Comparison of ENCODE assay signal across 25 mouse cellular contexts in the genomic region with DNA sequence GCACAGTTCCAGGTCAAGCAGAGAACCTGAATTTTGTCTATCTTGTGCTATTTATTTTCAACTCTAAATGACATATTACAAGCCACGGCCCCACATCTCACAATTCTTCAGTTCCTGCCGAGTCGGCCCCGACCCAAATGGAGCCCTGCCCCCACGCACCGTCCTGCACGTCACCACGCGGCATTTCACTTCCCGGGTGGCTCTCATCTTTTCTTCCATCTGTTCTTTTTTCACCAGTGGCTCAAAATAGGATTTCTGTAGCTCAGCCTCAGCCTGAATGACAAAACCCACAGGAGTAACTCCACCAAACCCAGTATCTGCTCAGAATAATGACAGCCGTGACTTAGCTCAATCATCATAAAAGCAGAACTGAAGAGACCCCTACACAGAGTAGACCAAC. TPM values are rescaled to one million over a fixed set of nuclear protein-coding genes. Genes with fewer than 3 reads are reported as not detected.
A peak's percentile ranks its signal among the peaks of the same experiment; 100 is the strongest.
DNase-seq lines count a peak whose midpoint lies in the region; ATAC-seq lines count a peak whose summit lies in the region.
"Had no signal": no experiment of that assay in that cellular context is flagged by ENCODE, and none has a peak within 500 bp of the region (broad histone marks: within the 10 kb centered on the region; RNA-seq: fewer than 3 reads in every experiment).

No protein-coding gene starts in this region.

- no peak overlapping the region for H3K27ac ChIP-seq in midbrain, embryonic 16.5 days (ENCODE audit: low read length)
- H3K27ac ChIP-seq: forebrain, embryonic 12.5 days; gastrocnemius, adult 2 months; hindbrain, postnatal 0 days; limb, embryonic 13.5 days; stomach, embryonic 15.5 days had no signal

- peak; percentile 87; the same call in 1 of the 2 replicates for ATAC-seq in frontal cortex, adult (ENCODE audit: low TSS enrichment)
- ATAC-seq in midbrain, embryonic 16.5 days, result no peak
- ATAC-seq: hindbrain, postnatal 0 days had no signal

- H3K9me3 ChIP-seq in midbrain, embryonic 16.5 days (replicated peaks; ENCODE audit: control insufficient read depth, low read length, poor library complexity, severe bottlenecking), result no peaks in the 10 kb centered on the region
- H3K9me3 ChIP-seq: forebrain, embryonic 12.5 days; limb, embryonic 13.5 days; megakaryocyte, embryonic 14.5 days; stomach, embryonic 15.5 days had no signal

- H3K36me3 ChIP-seq in midbrain, embryonic 16.5 days (ENCODE audit: control insufficient read depth, insufficient read depth, low read length), result no peaks in the 10 kb centered on the region

- no peak overlapping the region for H3K4me3 ChIP-seq in midbrain, embryonic 16.5 days (ENCODE audit: low read depth, low read length)
- H3K4me3 ChIP-seq: forebrain, embryonic 12.5 days; gastrocnemius, adult 2 months; limb, embryonic 13.5 days; megakaryocyte, embryonic 14.5 days; stomach, embryonic 15.5 days had no signal

- no peak overlapping the region for H3K9ac ChIP-seq in midbrain, embryonic 16.5 days (ENCODE audit: low read depth, low read length)
- H3K9ac ChIP-seq: forebrain, embryonic 12.5 days; limb, embryonic 13.5 days; stomach, embryonic 15.5 days had no signal

- DNase-seq in frontal cortex, postnatal 10 days (ENCODE audit: low spot score in 2 of 2), result peak; percentile 31 to 33
- peak; percentile 25 to 52 for DNase-seq in layer of hippocampus, postnatal 14 days (ENCODE audit: low spot score in 2 of 2)
- DNase-seq in right cerebral cortex, adult 2 months (ENCODE audit: low spot score in 2 of 2), result peak; percentile 59 to 60
- no peak for DNase-seq in urinary bladder, postnatal 10 days (ENCODE audit: low spot score)
- DNase-seq in thymus, postnatal 4 days, result no peak
- no peak for DNase-seq in testis, postnatal 14 days (ENCODE audit: low spot score)
- DNase-seq: gastrocnemius, adult 2 months; heart, postnatal 4 days; kidney, adult 11 months; kidney, postnatal 25 days; lung, postnatal 10 days; spleen, adult 18-20 months; thymus, postnatal 25 days had no signal

- no peaks in the 10 kb centered on the region for H3K4me1 ChIP-seq in midbrain, embryonic 16.5 days (ENCODE audit: control insufficient read depth, insufficient read depth, low read length)
- H3K4me1 ChIP-seq: forebrain, embryonic 12.5 days; limb, embryonic 13.5 days; megakaryocyte, embryonic 14.5 days; stomach, embryonic 15.5 days had no signal

- WGBS in midbrain, embryonic 16.5 days, result 90% methylated on average over 11 of the region's 11 CpGs

- no peaks in the 10 kb centered on the region for H3K27me3 ChIP-seq in midbrain, embryonic 16.5 days (ENCODE audit: control insufficient read depth, insufficient read depth, low read depth, low read length)
- H3K27me3 ChIP-seq: forebrain, embryonic 12.5 days; limb, embryonic 13.5 days; megakaryocyte, embryonic 14.5 days; stomach, embryonic 15.5 days had no signal

- H3K4me2 ChIP-seq in midbrain, embryonic 16.5 days (ENCODE audit: low read length), result no peak overlapping the region
- H3K4me2 ChIP-seq: forebrain, embryonic 12.5 days; limb, embryonic 13.5 days; stomach, embryonic 15.5 days had no signal

RNA-seq across cellular contexts. Expression of gene Ucma, which starts 17.7 kb away (rescaled TPM):
- total RNA-seq in layer of hippocampus, postnatal 14 days (2021), result 1 to 10 TPM; 2.8 to 3.1 TPM
- polyA plus RNA-seq in midbrain, embryonic 16.5 days (2015; fragmentation: Nextera tagmentation; extraction: Ambion mirVana), result 0.33 and 0.81 TPM in 2 replicates
- total RNA-seq: adrenal gland, postnatal 4 days; gastrocnemius, adult 2 months; granulocyte monocyte progenitor cell, adult 5-6 weeks; heart, postnatal 4 days had no signal
- polyA plus RNA-seq: forebrain, embryonic 12.5 days; heart, embryonic 14.5 days; liver, embryonic 16.5 days; neural tube, embryonic 14.5 days; stomach, embryonic 15.5 days had no signal

RNA-seq across cellular contexts. Expression of gene Mcm10, which starts 19.0 kb away (rescaled TPM):
- 1 to 10 TPM; 1.7 to 3.6 TPM for total RNA-seq in layer of hippocampus, postnatal 14 days (2021)
- polyA plus RNA-seq in midbrain, embryonic 16.5 days (2015; fragmentation: Nextera tagmentation; extraction: Ambion mirVana), result 3.0 and 3.4 TPM in 2 replicates

Comparison
In these comparisons a context has a peak if more than half of its experiments do, and no peak if none do; other contexts are left out.
1. DNase-seq: peak in frontal cortex, postnatal 10 days (2 of 2), layer of hippocampus, postnatal 14 days (2 of 2) and right cerebral cortex, adult 2 months (2 of 2); none in urinary bladder, postnatal 10 days (single experiment), thymus, postnatal 4 days (single experiment) and testis, postnatal 14 days (single experiment).